Mouse (Mus musculus) megakaryocyte, embryonic 14.5 days (primary cell): Measurements from ENCODE around the gene Hc.

Source experiments
- FLI1 ChIP-seq: IDR thresholded peaks from 2 replicates; pipeline ENCODE4 v1.6.1; 2012; ENCODE audit warnings: low read length, inconsistent platforms, mixed read lengths
- GATA1 ChIP-seq: IDR thresholded peaks from 3 replicates; pipeline ENCODE4 v1.6.1; 2012; ENCODE audit warnings: mixed read lengths, low read length, inconsistent platforms, borderline replicate concordance

DNA sequence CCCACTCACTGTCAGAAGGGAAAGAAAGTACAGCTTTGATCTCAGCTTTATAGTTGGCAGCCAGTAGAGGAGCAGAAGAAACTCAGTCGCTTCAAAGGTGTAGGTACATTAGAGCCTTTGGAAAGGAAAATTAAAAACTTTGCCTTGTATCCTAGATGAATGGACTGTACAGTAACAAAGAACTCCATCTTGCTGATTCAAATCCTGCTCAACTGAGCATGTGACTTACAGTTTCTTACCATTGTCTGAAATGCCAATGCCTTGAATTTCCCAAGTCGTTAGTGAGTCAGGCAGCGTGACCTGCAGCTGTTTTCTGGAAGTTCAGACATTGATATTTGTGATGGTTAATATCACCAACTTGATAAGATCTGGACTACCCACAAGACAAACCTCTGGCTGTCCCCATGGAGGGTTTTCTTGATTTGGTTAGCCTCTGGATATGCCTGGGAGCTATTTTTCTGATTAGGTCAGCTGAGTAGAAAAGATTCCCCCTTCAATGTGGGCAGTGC is 36.5 kb downstream of the Hc start:
- TF ChIP-seq GATA1 (no peak), FLI1 (no peak)
